Mouse (Mus musculus) lung, adult 2 months (tissue): ENCODE results near the gene L3mbtl1. TPM values are rescaled to one million over a fixed set of nuclear protein-coding genes. Genes with fewer than 3 reads are reported as not detected.
A peak's percentile ranks its signal among the peaks of the same experiment; 100 is the strongest.

Source experiments
- DNase-seq: peaks from one replicate; pipeline ENCODE4 v3.0.0; 2022
- H3K4me1 ChIP-seq: fragments of 200-500 bp; 2 replicates; pipeline ENCODE4 v1.6.1; 2011; ENCODE audit warnings: low read length; ENCODE audit not compliant: control insufficient read depth, insufficient read depth
- H3K4me3 ChIP-seq: fragments of 200-500 bp; replicated peaks from 2 replicates; pipeline ENCODE3; 2011; ENCODE audit warnings: low read depth, mild to moderate bottlenecking, control low read depth, low read length; ENCODE audit errors: extremely low read depth
- CTCF ChIP-seq: fragments of 200-500 bp; IDR thresholded peaks from 2 replicates; pipeline ENCODE4 v1.5.1; 2011; ENCODE audit warnings: mild to moderate bottlenecking, low read length, control low read depth; ENCODE audit not compliant: insufficient read depth
- POLR2A ChIP-seq: fragments of 200-500 bp; IDR thresholded peaks from 2 replicates; pipeline ENCODE4 v1.6.1; 2011; ENCODE audit warnings: low read depth, mild to moderate bottlenecking, control low read depth, low read length, borderline replicate concordance; ENCODE audit errors: extremely low read depth
- WGBS: fragments of 180-500 bp; shearing (Covaris S2); methylation state at CpG from one replicate; pipeline ENCODE4 v1.1.7; 2018; 5-methylcytosine and 5-hydroxymethylcytosine counted together
- polyA plus RNA-seq: library from polyadenylated mRNA; depleted of rRNA; stranded (reverse); fragments of >200 nt; gene quantifications from 2 replicates; pipeline ENCODE4 v1.2.3, GENCODE M21; 2012

The L3mbtl1 gene
- polyA plus RNA-seq, 1 experiment = 0.30 TPM

DNA sequence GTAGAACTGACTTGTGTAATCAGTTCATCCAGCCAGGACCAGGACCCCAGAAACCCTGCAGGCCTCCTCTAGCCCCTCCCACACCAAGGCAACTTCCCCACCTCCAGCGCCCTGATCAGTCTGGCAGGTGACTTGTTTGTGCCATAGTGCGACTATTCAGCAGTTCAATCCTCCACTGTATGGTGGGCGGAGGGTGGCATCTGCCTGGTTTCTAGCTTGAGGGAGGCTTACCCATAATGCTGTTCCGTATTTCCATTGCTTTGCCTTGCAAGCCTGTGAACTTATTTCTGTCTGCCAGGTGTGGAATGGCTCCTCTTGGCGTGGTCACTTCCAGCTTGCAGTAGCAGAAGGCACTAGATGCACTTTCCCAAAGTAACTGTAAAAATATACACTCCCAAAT, 20.4 kb upstream of the L3mbtl1 start:
- no peak for DNase-seq
- no peaks in the 10 kb centered on the region for H3K4me1 ChIP-seq
- H3K4me3 ChIP-seq = no peak overlapping the region
- WGBS = 65% methylated on average over 5 of the region's 5 CpGs
- TF ChIP-seq CTCF (no peak), POLR2A (no peak)

DNA sequence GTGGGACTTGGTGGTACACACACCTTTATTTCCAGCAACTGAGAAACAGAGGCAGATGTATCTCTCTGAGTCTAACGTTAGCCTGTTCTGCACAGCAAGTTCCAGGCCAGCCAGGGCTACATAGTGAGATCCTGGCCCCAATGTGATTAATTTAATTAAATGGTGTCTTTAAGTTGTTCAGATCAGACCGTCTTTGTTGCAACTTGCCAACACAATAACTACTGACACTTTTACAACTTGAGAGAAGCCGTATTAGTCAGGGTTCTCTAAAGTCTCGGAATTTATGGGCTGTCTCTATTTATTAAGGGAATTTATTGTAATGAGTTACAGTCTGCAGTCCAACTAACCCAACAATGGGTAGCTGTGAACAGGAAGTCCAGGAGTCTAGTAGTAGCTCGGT, 19.1 kb upstream of the L3mbtl1 start:
- Histone ChIP-seq H3K4me3 (no peak overlapping the region), H3K4me1 (no peaks in the 10 kb centered on the region)
- 80% methylated on average over 5 of the region's 5 CpGs for WGBS
- no peak for DNase-seq
- no peak for TF ChIP-seq CTCF
- TF ChIP-seq POLR2A = no peak

DNA sequence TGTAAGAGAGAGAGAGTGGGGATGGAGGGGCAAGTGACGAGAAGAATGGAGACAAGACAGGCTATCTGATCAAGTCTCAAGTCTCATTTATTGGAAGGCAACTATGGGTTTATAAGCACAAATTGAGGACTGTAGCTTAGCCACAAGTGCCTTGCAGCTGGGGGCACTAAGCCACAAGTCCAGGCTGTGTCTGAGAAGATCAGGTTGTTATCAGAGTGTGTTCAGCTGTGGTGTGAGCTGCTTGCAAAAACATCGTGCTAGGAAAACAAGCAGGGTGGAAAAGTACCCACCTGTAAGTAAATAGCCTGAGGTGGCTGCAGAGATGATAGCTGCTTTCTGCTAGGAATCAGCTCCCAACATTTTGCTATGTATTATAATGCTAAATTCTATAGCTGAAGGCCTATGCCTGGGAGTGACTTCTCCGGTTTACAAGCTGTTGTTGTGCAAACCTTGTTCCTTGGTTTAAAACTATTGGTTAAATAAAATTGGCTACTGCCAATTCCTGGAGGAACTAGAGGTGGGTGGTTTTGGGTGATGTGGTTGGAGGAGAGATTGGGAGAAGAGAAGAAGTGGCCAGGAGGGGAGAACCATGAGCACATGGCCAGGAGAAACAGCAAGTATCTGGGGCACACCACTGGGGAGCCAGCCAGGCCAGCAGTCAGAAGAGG, 15.2 kb upstream of the L3mbtl1 start:
- H3K4me3 ChIP-seq = no peak overlapping the region
- DNase-seq = no peak
- WGBS = 63% methylated on average over 3 of the region's 3 CpGs
- TF ChIP-seq POLR2A (no peak), CTCF (no peak)
- H3K4me1 ChIP-seq = peaks cover 4% of the 10 kb centered on the region; the same call in 1 of the 2 replicates

DNA sequence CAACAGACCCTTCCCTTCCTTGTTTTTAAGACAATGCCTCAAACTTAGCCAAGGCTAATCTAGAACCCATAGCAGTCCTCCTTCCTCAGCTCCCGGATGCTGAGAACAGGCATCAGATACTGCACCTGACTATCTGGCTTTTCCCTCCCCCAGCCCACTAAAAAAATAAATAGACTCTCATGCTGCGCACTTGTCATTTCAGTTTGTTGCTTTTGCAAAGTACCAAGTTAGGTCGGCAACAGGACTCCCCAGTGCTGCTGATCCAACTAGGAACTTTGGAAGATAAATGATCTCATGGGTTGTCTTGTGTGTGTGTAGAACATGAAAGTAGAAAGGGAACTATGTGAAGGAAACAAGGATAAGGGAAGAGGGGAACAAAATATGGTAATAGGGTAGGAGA, 13.6 kb upstream of the L3mbtl1 start:
- TF ChIP-seq POLR2A (no peak), CTCF (no peak)

DNA sequence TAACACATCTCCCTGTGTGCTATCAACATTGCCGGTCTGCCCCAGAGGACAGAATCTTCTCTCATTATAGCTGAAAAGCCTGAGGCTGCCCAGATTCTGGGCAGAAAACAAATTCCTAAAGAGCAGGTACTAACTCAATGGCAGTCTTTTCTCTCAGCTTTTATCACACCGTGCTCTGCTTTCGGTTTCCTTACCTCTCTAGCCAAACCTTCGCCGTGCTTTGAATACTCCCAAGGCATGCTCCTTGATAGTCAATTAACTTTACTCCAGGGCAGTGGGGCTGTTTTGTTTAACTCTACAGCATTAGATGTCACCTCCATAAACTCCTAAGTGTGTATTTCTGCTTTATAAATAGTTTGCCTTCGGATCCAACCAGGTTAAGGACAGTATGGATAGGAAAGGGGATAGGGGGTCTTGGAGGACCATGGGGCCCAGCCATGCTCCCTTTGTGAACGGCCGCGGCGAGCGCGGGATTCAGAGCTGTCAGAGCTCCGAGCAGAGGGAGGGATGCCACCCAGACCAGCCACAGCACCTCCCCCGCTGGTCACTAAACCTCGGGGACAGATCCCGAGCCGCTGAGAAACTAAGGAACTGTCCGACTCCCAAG, 12.7 kb upstream of the L3mbtl1 start:
- Histone ChIP-seq H3K4me3 (peak overlapping the region; percentile 95), H3K4me1 (peaks cover 4% of the 10 kb centered on the region; the same call in 1 of the 2 replicates)
- DNase-seq = no peak
- no peak for TF ChIP-seq CTCF
- TF ChIP-seq POLR2A = no peak
- WGBS = under 1% methylated on average over 18 of the region's 18 CpGs

More for the DNA sequence above, 13.6 kb upstream of the L3mbtl1 start:
- WGBS = 47% methylated on average over 3 of the region's 3 CpGs
- H3K4me1 ChIP-seq = peaks cover 4% of the 10 kb centered on the region; the same call in 1 of the 2 replicates
- DNase-seq = no peak
- no peak overlapping the region for H3K4me3 ChIP-seq

DNA sequence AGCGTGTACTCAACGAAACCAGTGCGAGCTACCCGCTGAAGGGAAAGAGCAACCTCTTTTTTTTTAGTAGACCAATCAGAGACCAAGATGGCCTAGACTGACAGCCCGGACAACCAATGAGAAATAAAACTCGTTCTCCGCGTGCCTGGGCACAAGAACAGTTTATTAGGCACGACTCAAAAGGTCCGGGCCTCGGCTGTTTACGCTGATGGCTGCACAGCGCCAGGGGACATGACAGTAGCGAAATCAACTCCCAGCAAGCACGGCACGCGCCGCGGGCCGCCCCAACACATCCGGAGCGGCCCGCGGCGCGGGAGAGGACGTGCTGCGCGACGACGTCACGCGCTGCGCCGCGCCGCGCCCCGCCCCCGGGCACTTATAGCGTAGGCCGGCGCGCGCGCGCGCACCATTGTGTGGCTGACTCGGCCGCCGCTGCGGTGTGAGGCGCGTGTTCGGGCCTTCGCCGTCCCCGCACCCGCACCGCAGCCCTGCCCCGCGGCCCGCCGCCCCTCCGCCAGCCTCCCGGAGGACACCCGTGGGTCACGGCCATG, 12.1 kb upstream of the L3mbtl1 start, which contains the start of gene Srsf6:
TSS of gene Srsf6 (plus strand) at position 406 of the 551 bp plus-strand sequence.
- WGBS = under 1% methylated on average over 67 of the region's 68 CpGs
- Histone ChIP-seq H3K4me3 (peak within 1 kb of the TSS; percentile 95), H3K4me1 (peaks cover 4% of the 10 kb centered on the region; the same call in 1 of the 2 replicates)
- DNase-seq = peak; percentile 83
- TF ChIP-seq CTCF (no peak), POLR2A (peak; percentile 86)

DNA sequence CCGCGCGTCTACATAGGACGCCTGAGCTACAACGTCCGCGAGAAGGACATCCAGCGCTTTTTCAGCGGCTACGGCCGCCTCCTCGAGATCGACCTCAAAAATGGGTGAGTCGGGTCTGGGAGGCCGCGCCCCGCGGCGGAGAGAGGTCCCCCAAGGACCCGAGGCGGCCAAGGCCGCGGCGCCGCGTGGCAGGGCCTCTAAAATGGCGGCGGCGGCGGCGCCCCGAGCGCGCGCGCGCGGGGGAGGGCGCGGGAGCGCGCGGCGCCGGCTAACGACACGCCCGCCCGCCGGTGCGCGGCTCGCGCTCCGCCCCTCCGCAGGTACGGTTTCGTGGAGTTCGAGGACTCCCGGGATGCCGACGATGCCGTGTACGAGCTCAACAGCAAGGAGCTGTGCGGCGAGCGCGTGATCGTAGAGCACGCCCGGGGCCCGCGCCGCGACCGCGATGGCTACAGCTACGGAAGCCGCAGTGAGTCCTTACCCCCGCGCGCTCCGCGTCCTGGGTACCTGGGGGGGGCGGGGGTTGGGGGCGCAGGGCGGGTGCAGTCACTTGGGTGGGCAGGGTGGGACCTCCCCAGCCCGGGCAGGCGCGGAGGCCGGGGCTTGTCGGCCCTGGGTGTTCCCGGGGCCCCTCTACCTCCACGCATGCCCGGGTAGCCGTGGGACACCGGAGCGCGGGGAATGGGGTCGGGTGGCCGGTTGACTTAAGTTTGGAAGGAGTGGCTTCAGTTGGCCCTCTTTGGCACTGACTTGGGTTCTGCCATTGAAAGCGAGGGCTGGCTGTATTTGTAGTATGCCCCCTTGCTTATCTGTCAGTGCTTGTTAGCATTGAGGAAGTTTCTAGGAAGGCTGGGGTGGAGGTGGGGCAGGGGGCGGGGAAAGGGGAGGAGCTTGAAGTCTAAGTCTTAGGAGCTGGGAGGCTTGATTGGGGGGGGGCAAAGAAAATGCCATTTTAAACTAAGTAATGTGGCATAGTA, 11.3 kb upstream of the L3mbtl1 start:
- TF ChIP-seq POLR2A = no peak; the same call in 1 of the 2 replicates
- TF ChIP-seq CTCF = no peak
- peak; percentile 66 for DNase-seq

DNA sequence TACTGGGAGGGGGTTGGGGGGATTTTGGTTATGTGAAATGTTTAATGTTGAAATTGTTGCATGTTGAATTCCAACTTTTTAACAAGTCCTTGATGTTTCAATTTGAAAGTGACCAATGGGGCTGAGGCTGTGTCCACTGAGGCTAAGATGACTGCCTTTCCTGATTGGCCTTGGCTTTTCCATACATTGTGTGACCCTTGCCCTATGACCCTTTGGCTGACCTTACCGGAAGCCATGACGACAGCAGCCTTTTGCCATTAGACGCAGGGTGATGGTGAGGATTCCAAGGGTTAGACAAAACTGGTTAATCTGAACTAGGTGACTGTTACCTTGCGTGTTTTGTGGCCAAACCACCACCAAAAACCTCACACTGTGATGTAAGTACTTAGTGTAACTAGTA, 10.6 kb upstream of the L3mbtl1 start:
- peak overlapping the region; percentile 46 for H3K4me3 ChIP-seq
- no peak for TF ChIP-seq CTCF
- no peak for TF ChIP-seq POLR2A
- DNase-seq = no peak
- 37% methylated on average over 4 of the region's 4 CpGs for WGBS
- H3K4me1 ChIP-seq = peaks cover 4% of the 10 kb centered on the region

More for the DNA sequence above, 11.3 kb upstream of the L3mbtl1 start:
- H3K4me1 ChIP-seq = peaks cover 4% of the 10 kb centered on the region; the same call in 1 of the 2 replicates
- H3K4me3 ChIP-seq = peak overlapping the region; percentile 95
- under 1% methylated on average over 102 of the region's 103 CpGs for WGBS

DNA sequence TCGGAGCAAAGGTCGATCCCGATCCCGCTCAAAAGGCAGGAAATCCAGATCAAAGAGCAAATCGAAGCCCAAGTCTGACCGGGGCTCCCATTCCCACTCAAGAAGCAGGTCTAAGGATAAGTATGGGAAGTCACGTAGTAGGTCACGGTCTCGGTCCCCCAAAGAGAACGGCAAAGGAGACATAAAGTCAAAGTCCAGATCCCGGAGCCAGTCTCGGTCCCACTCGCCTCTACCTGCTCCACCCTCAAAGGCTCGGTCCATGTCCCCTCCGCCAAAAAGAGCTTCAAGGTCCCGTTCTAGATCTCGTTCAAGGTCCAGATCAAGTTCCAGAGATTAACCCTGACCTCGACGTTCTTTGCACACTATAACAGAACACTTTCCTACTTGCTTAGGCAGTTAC, 8.9 kb upstream of the L3mbtl1 start:
- WGBS = 85% methylated on average over 19 of the region's 19 CpGs
- peaks cover 4% of the 10 kb centered on the region for H3K4me1 ChIP-seq
- TF ChIP-seq POLR2A (no peak), CTCF (no peak)
- no peak overlapping the region for H3K4me3 ChIP-seq
- no peak for DNase-seq
